Mouse (Mus musculus) frontal cortex, adult 2 months (tissue): ENCODE measurements around the gene Dpt. TPM values are rescaled to one million over a fixed set of nuclear protein-coding genes. Genes with fewer than 3 reads are reported as not detected.
"Not testable (repeated sequence)": the region's sequence is repeated elsewhere in the genome, so short reads cannot be mapped to it uniquely, and the experiment has no call there.

Source experiments
- DNase-seq, 2 experiments: peaks; one replicate each; pipeline ENCODE4 v3.0.0; 2022; ENCODE audit warnings: low spot score in 1 of 2; ENCODE audit errors: extremely low spot score in 1 of 2
- polyA plus RNA-seq: library from polyadenylated mRNA; depleted of rRNA; stranded (reverse); fragments of >200 nt; gene quantifications from 2 replicates; pipeline ENCODE4 v1.2.3, GENCODE M21; 2012; rRNA removed

The Dpt gene
- polyA plus RNA-seq: 0.30 and 0.36 TPM in 2 replicates

DNA sequence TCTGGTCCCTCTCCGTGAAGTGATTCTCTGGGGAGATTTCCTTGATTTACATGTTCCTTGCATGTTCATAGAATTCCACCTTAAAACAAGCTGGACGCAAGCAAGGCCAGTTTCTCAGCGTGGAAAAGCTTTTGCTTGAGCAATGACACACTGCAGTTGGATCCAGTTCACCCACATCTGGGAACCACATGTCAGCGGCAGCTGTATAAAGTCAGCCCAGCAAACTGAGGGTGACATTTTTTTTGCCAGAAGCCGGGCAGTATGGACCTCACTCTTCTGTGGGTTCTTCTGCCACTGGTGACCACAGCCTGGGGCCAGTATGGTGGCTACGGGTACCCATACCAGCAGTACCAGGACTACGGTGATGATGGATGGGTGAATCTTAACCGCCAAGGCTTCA lies at the start of gene Dpt:
Dpt (plus strand) TSS at position 174 of the 400 bp plus-strand sequence.
- no peak for DNase-seq

- peak in 1 of 2 experiments; percentile 66 for DNase-seq
These were observed 42.7 kb upstream of the Dpt start for GRCm38 (mm10) chr1:164753736-164754135.

- no peak for DNase-seq
These were observed 40.8 kb upstream of the Dpt start for GRCm38 (mm10) chr1:164755671-164756070.

DNA sequence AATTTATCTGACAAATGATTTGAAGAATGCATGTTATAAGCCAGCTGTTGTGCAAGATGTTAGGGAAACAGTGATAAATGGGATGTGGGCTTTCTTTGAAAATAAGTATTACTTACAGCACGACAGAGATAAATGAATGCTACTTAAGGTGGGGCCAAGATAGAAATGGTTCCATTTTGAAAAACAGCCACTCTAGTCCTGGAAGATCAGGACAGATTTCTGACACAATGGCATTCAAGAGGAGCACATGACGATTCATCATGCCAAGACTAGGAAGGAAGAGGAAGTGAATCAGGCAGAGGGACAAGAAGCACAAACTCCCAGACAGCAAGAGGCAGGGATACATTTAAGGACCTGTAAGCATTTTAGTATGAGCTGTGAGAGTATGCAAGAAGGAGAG lies 39.5 kb upstream of the Dpt start:
- DNase-seq: no peak

- peak in 1 of 2 experiments; percentile 38 for DNase-seq
These were observed 38.0 kb upstream of the Dpt start for GRCm38 (mm10) chr1:164758401-164758800.

GRCm38 (mm10) chr1:164762276-164762675 lies 34.2 kb upstream of the Dpt start:
- DNase-seq: no peak

GRCm38 (mm10) chr1:164766646-164767045 lies 29.8 kb upstream of the Dpt start:
- no peak for DNase-seq

GRCm38 (mm10) chr1:164770611-164771010 lies 25.8 kb upstream of the Dpt start:
- peak; percentile 50 to 78 for DNase-seq

DNA sequence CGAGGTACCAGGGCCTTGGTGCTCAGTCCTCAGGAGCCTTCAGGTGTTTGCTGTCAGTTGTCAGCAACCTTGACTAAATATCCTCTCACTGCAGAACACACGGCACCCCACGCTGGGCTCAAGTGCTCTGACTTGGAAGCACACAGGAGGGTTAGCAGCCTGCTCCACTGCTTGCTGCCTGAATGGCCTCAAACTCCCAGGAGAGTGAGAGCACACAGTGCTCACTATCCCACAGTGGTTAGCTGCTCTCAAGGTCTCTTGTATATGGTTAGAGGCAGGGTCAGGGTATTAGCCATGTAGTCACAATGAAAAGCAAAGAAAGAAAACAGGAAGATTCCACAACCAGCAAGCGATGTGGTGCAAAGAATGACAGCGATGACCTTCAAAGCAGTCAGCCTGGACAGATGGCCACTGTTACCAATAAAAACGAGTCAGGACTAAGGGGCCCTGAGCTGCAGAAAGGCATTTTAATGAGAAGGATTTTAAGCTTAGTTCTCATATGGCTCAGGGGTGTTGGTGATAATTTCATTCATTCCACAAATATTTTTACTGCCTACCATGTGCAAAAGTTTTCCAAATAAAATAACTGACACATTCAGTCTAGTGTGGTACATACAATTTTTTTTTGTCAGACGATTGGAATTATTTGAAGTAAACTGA lies 15.5 kb upstream of the Dpt start:
- no peak for DNase-seq

DNA sequence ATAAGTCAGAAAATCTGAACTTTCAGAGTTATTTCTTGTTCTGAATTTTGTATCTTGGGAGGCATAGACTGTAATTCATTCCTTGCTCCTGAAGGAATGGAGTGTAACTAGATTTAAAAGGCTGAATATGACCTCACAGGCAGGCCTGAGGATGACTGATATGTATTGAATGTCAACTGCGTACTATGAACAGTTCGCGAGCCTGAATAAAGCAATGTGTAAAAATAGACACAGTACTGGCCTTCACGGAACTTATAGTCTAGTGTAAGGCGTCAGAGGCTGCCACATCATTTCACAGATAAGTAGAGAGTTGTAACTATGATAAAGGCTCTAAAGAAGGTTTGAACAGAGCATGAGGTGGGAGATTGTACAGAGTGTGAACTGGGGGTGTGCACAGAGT lies 10.3 kb upstream of the Dpt start:
- DNase-seq: peak in 1 of 2 experiments; percentile 23

- DNase-seq: peak; percentile 84 to 86
These were observed 8.7 kb upstream of the Dpt start for GRCm38 (mm10) chr1:164787771-164788170.

GRCm38 (mm10) chr1:164788292-164788691 lies 8.2 kb upstream of the Dpt start:
- DNase-seq: no peak

GRCm38 (mm10) chr1:164790296-164790695 lies 6.1 kb upstream of the Dpt start:
- DNase-seq: not testable (repeated sequence)

DNA sequence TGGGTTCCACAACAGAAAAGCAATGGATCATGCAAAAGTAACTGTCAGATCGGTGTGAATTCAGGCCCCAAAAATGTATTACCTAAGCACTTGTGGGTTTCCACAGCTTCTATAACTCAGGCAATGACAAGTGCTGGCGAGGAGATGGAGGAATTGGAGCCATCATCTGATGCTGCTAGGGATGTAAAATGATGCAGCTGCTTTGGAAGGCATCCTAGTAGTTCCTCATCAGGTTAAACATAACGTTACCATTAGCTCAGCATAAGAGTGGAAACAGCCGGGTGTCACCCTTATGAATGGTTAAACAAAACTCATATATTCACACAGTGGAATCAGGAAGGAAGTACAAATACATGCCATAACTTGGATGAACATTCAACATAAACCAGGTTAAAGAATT lies 3.4 kb upstream of the Dpt start:
- DNase-seq: no peak

GRCm38 (mm10) chr1:164797746-164798285 lies 1.4 kb downstream of the Dpt start:
- DNase-seq: no peak

DNA sequence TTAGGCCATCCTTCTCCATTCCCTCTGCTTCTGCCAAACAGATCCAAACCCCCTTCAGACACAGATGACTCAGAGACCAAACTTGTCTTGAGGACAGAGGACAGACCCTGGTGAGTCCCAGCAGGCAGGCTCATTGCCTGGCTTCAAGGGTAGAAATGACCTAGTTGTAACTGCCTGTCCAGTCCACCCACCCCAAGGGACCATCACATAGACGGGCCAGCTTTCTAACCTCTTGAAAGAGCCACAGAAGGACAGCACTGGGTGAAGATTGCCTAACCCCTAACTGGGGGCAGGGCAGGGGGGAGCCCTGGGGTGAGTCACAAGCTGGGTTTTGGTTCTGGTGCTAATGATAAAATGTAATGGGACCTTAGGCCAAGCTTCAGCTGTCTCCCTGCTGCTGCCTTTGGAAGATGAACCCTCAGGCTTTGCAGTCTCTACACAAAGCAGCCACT lies 2.1 kb downstream of the Dpt start:
- no peak for DNase-seq

GRCm38 (mm10) chr1:164799161-164799560 lies 2.7 kb downstream of the Dpt start:
- peak in 1 of 2 experiments; percentile 19 for DNase-seq

GRCm38 (mm10) chr1:164804277-164804676 lies 7.8 kb downstream of the Dpt start:
- no peak for DNase-seq

- no peak for DNase-seq
These were observed 8.4 kb downstream of the Dpt start for GRCm38 (mm10) chr1:164804751-164805435.

DNA sequence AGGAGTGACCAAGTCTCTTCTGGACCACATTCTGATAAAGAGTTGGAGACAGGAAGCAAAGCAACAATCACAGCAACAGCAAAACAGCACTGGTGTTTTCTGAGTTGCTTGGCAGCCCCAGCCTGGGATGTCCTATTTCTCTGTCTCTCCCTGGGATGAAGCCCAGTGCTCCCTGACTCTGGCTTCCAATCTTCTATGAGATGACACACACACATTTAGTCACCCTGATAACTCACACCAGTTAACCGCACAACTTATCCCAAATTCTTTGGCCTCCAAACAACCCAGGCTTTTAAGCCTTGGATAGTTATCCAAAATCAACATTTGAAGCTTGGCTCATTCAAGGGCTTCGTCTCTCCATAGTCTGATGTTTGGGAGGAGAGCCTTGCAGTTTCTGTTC lies 12.9 kb downstream of the Dpt start:
- DNase-seq: no peak

DNA sequence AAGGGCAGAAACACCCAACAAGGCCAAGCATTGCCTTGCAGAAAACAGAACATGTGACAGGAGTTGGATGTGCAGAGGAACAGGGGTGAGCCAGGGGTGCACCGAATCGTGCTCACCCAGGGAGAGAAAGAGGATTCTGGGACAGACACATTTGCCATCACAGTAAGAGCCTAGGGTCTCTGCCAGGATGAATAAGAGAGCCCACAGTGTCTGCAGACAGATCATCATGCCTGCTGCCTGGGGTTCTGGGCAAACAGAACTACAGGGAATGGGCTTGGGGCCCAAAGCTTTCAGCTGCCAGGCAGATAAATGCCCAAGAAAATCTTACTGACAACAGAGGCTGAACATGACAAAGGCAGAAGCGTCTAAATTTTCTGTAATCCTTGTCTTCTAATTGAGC lies 14.9 kb downstream of the Dpt start:
- DNase-seq: no peak

- DNase-seq: no peak
These were observed 17.8 kb downstream of the Dpt start for GRCm38 (mm10) chr1:164814243-164814642.
